Mouse (Mus musculus): Measurements from ENCODE around the gene Fbxl15. TPM values are rescaled to one million over a fixed set of nuclear protein-coding genes. Genes with fewer than 3 reads are reported as not detected.

Gene Fbxl15
- polyA plus RNA-seq, 1 experiment from 2014 or later = 9.9 TPM

DNA sequence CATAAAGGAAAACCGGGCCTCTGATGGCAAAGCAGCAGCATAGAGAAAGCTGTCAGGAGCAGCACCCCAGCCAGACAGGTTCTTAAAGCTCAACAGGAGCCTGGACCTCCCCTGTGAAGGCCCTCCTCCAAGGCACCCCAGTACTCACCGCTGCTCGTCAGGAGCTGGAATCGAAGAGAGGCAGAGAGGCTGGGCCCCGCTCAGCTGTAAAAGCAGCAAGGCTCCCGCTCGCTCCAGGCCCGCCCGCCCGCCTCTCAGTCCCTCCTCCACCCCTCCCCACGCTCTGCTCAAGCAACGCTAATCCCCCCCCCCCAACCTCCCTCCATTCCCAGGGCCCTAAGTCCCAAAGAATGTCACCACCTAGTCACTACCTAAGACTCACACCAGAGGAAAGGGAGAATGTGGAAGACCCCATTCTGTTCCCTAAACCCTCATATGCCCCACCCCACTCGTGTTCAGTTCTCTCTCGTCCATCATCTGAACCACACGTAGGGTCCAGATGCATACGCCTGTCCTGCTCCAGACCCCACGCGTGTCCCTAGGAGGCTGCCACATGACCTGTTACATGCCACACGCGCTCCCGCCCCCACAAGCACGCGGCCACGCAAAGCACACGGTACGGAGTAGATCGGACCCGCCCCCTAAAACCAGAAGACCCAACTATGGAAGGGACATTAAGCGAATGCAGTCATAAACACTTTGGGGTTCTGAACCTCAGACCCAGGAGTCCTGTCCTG, 1.8 kb upstream of the Fbxl15 start:
- Histone ChIP-seq H3K27ac (ENCODE audit: poor library complexity, severe bottlenecking) (no peak overlapping the region), H3K9me3 (replicated peaks) (no peaks in the 10 kb centered on the region), H3K4me2 (peak overlapping the region; percentile 99), H3K9ac (no peak overlapping the region), H3K36me3 (peaks cover 9% of the 10 kb centered on the region), H3K27me3 (replicated peaks) (peaks cover 65% of the 10 kb centered on the region), H3K4me3 (0 out of 2 replicates have a peak overlapping the region, but pooled peaks have one; percentile 28), H3K4me1 (replicated peaks) (peaks cover 22% of the 10 kb centered on the region)
- 5% methylated on average over 29 of the region's 29 CpGs for WGBS
- ATAC-seq (ENCODE audit: insufficient number of reproducible peaks, low FRiP score) = no peak

DNA sequence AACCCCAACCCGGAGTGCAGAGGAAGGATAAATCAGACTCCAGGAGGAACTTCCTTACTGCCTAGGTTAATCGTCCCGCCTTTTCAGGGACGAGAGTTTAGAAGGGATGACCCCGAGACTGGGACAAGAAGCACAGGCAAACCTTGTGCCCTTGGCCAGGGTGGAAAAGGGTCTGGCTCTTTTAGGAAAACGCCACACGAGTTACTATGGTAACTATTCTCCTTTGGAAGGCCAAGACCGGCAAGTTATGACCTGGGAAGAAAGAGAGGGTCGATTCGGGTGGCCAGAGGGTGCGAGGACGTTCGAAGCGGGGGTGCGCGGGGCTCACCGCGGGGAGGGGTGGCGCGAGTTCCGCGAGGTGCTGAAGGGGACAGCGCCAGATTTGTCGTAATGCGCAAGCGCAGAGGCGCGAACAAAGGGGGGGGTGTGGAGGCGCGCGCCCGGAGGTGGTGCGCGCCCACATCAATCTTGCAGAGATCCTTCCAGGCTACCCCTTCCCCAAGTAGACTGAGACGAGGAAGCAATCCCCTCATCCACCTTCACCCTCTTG, 1.2 kb upstream of the Fbxl15 start, which contains the start of gene Psd:
TSS of gene Psd (minus strand) at position 401 of the 550 bp plus-strand sequence.
- no peaks in the 10 kb centered on the region for H3K9me3 ChIP-seq (replicated peaks)
- peaks cover 22% of the 10 kb centered on the region for H3K4me1 ChIP-seq (replicated peaks)
- peaks cover 58% of the 10 kb centered on the region for H3K27me3 ChIP-seq (replicated peaks)
- H3K4me2 ChIP-seq = peak within 1 kb of the TSS; percentile 99
- peak within 1 kb of the TSS; percentile 70; the same call in 1 of the 2 replicates for H3K27ac ChIP-seq (ENCODE audit: poor library complexity, severe bottlenecking)
- H3K9ac ChIP-seq = peak within 1 kb of the TSS; percentile 84
- no peak for ATAC-seq (ENCODE audit: insufficient number of reproducible peaks, low FRiP score)
- H3K36me3 ChIP-seq = peaks cover 13% of the 10 kb centered on the region
- peak within 1 kb of the TSS; percentile 81 for H3K4me3 ChIP-seq
- under 1% methylated on average over 35 of the region's 35 CpGs for WGBS

DNA sequence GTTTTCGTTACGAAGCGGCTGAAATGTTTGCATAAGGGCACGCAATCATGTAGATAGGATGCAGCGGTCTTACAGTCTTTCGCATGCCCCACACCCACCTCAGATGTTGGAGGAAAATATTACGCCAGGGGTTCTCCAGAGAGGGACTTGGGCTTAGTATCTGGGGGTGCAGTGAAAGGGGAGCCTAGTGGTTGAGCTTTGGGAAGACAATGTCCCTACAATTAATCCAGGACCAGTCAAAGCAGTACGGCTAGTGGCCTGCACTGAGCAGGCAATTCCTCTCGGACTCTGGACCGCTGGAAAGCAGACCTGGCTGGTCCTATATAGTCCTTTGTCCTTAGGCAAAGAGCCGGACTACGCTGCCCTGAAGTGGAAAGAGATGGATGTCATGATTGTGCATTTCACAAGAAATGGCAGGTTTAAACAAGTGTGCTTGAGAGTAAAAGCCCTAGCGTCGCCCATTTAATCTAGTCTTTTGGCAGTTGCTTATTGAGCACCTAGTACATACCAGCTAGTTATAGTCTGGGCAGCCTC, 386 bp upstream of the Fbxl15 start:
- Histone ChIP-seq H3K36me3 (peaks cover 18% of the 10 kb centered on the region), H3K9ac (peak overlapping the region; percentile 84; the same call in 1 of the 2 replicates), H3K4me1 (replicated peaks) (peaks cover 22% of the 10 kb centered on the region), H3K4me2 (peak overlapping the region; percentile 99), H3K9me3 (replicated peaks) (no peaks in the 10 kb centered on the region), H3K27me3 (replicated peaks) (peaks cover 50% of the 10 kb centered on the region), H3K27ac (ENCODE audit: poor library complexity, severe bottlenecking) (no peak overlapping the region), H3K4me3 (peak overlapping the region; percentile 81)
- no peak for ATAC-seq (ENCODE audit: insufficient number of reproducible peaks, low FRiP score)
- WGBS = 27% methylated on average over 14 of the region's 14 CpGs

DNA sequence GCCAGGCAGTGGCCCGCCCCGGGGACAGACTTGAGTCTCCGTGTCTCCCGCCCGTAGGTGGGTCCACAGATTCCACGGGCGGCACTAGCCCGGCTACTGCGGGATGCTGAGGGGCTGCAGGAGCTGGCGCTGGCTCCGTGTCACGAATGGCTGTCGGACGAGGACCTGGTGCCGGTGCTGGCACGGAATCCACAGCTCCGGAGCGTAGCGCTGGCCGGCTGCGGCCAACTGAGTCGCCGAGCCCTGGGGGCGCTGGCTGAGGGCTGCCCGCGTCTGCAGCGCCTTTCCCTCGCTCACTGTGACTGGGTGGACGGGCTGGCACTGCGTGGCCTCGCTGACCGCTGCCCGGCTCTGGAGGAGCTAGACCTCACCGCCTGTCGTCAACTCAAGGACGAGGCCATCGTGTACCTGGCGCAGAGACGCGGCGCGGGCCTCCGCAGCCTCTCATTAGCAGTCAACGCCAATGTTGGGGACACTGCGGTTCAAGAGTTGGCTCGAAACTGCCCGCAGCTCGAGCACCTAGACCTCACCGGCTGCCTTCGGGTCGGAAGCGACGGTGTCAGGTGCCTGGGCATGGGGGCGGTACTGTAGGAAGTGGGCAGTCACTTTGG, 1.2 kb downstream of the Fbxl15 start:
- Histone ChIP-seq H3K9me3 (replicated peaks) (no peaks in the 10 kb centered on the region), H3K27ac (ENCODE audit: poor library complexity, severe bottlenecking) (no peak overlapping the region), H3K4me2 (peak overlapping the region; percentile 99), H3K36me3 (peaks cover 18% of the 10 kb centered on the region), H3K9ac (peak overlapping the region; percentile 84), H3K27me3 (replicated peaks) (peaks cover 35% of the 10 kb centered on the region), H3K4me3 (peak overlapping the region; percentile 81), H3K4me1 (replicated peaks) (peaks cover 22% of the 10 kb centered on the region)
- WGBS = 1% methylated on average over 54 of the region's 54 CpGs
- peak; percentile 10 for ATAC-seq (ENCODE audit: insufficient number of reproducible peaks, low FRiP score)

DNA sequence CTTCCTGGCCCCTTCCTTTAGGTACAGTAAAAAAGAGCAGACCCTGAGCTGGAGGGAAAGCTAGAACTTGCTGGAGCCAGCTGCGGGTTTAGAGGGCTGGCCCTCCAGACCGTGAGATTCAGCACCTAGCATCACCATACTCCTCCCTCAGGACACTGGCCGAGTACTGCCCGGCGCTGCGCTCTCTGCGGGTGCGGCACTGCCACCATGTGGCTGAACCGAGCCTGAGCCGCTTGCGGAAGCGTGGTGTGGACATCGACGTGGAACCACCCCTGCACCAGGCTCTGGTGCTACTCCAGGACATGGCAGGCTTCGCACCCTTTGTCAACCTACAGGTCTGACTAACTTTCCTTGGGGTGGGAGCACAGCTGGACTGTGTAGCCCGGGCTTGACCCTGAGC, 2.0 kb downstream of the Fbxl15 start:
- Histone ChIP-seq H3K27ac (ENCODE audit: poor library complexity, severe bottlenecking) (no peak overlapping the region), H3K4me3 (no peak overlapping the region), H3K36me3 (peaks cover 18% of the 10 kb centered on the region), H3K4me2 (peak overlapping the region; percentile 18; the same call in 1 of the 2 replicates), H3K9me3 (replicated peaks) (no peaks in the 10 kb centered on the region), H3K4me1 (replicated peaks) (peaks cover 22% of the 10 kb centered on the region), H3K9ac (no peak overlapping the region), H3K27me3 (replicated peaks) (peaks cover 27% of the 10 kb centered on the region)
- ATAC-seq (ENCODE audit: insufficient number of reproducible peaks, low FRiP score) = peak; percentile 19; the same call in 1 of the 2 replicates
- WGBS = 4% methylated on average over 16 of the region's 16 CpGs

DNA sequence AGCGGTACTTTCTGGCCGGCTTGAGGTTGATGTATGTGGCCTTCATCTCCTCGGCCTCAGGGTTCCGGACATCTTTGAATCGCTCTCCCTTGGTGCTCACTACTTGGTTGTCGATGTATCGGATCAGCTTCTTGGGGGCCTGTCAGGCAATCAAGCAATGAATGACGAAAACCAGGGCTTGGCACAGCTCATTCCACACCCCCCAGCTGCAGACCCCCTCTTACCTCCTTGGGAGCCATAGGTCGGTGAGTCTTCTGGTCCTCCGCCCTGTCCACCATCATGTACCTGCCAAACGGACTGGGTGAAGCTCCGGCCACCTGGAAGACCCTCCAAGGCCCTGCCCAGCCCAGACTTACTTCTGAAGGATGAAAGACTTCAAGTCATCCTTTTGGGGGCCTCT, 2.7 kb downstream of the Fbxl15 start:
- no peak overlapping the region for H3K27ac ChIP-seq (ENCODE audit: poor library complexity, severe bottlenecking)
- no peak overlapping the region for H3K4me3 ChIP-seq
- H3K36me3 ChIP-seq = peaks cover 18% of the 10 kb centered on the region
- H3K9ac ChIP-seq = no peak overlapping the region
- no peaks in the 10 kb centered on the region for H3K9me3 ChIP-seq (replicated peaks)
- no peak for ATAC-seq (ENCODE audit: insufficient number of reproducible peaks, low FRiP score)
- 85% methylated on average over 12 of the region's 12 CpGs for WGBS
- no peak overlapping the region for H3K4me2 ChIP-seq
- H3K4me1 ChIP-seq (replicated peaks) = peaks cover 22% of the 10 kb centered on the region
- H3K27me3 ChIP-seq (replicated peaks) = peaks cover 20% of the 10 kb centered on the region

DNA sequence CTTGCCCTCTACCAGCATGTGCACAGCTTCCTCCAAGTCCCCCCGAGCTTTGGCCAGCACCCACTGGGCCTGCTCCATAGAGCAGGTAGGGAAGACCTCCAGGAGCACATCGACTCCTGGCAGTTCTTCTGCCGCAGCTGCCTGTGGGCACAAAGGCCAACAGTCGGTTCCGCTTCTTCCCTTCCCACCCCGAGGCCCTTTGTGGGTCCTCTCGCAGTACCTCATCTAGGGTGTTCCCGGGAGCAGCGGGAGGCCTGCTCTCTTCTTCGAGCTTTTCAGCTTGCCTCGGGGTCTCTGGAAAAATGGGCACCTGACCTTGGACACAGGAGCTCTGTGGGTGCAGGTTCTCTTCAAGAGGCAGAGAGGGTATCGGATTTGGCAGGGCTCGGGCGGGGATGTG, 3.3 kb downstream of the Fbxl15 start:
- no peak for ATAC-seq (ENCODE audit: insufficient number of reproducible peaks, low FRiP score)
- WGBS = 89% methylated on average over 14 of the region's 14 CpGs
- H3K27me3 ChIP-seq (replicated peaks) = peaks cover 13% of the 10 kb centered on the region

DNA sequence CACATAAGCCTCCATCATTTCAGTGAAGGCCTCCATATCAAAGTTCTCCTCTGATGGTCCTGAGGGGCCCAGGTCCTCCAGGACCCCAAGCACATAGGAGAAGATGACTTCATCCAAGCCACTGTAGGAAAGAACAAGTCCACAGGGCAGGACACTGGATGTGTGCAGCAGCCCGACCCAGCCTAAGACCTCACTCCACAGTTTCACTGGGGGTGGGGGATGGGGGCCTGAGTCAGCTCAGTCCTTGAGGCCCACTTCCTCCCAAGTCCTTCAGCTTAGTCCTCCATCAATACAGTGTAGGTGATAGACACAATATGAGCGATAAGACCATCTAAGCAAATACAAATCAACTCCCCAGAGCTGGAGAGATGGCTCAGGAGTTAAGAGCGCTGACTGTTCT, 4.0 kb downstream of the Fbxl15 start:
- Histone ChIP-seq H3K4me2 (no peak overlapping the region), H3K27ac (ENCODE audit: poor library complexity, severe bottlenecking) (no peak overlapping the region), H3K4me1 (replicated peaks) (peaks cover 17% of the 10 kb centered on the region), H3K27me3 (replicated peaks) (peaks cover 7% of the 10 kb centered on the region), H3K9ac (no peak overlapping the region), H3K9me3 (replicated peaks) (no peaks in the 10 kb centered on the region), H3K36me3 (peaks cover 18% of the 10 kb centered on the region), H3K4me3 (no peak overlapping the region)
- no peak for ATAC-seq (ENCODE audit: insufficient number of reproducible peaks, low FRiP score)
- 86% methylated on average over 3 of the region's 3 CpGs for WGBS

More for the DNA sequence above, 3.3 kb downstream of the Fbxl15 start:
- Histone ChIP-seq H3K9ac (no peak overlapping the region), H3K4me1 (replicated peaks) (peaks cover 22% of the 10 kb centered on the region), H3K9me3 (replicated peaks) (no peaks in the 10 kb centered on the region), H3K27ac (ENCODE audit: poor library complexity, severe bottlenecking) (no peak overlapping the region), H3K4me3 (no peak overlapping the region), H3K36me3 (peaks cover 18% of the 10 kb centered on the region), H3K4me2 (no peak overlapping the region)

DNA sequence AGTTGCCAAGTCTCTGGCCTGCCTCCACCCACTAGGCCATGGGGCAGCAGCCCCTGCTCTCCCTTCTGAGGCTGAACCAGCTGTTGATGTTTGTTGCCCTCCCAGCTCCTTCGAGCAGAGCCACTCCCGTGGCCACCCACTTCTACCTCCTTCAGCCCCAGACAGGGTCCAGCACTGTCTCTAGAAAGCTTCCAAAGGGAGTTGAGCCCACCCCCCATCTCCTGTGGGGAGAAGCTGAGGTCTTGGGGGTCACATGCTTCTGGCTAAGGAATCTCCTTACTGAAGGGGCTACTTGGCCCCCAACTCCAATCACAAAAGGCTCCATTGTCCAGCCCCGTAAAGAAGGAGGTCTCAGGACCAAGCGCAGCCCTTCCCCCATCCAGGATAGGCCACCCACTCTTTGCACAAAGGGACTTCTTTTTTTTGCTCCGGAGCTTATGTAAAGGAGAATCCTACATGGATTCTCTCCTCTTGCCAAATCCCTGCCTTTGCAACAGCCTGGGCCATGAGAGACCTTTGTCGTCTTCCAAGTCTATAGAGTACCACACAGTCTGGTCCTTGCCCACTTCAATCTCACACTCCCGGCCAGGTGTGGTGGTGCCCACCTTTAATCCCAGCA, 4.8 kb downstream of the Fbxl15 start:
- Histone ChIP-seq H3K9me3 (replicated peaks) (no peaks in the 10 kb centered on the region), H3K27ac (ENCODE audit: poor library complexity, severe bottlenecking) (no peak overlapping the region), H3K4me2 (no peak overlapping the region), H3K4me1 (replicated peaks) (peaks cover 13% of the 10 kb centered on the region), H3K36me3 (peaks cover 18% of the 10 kb centered on the region), H3K27me3 (replicated peaks) (no peaks in the 10 kb centered on the region), H3K4me3 (no peak overlapping the region), H3K9ac (no peak overlapping the region)
- ATAC-seq (ENCODE audit: insufficient number of reproducible peaks, low FRiP score) = no peak
- WGBS = 73% methylated on average over 7 of the region's 7 CpGs

DNA sequence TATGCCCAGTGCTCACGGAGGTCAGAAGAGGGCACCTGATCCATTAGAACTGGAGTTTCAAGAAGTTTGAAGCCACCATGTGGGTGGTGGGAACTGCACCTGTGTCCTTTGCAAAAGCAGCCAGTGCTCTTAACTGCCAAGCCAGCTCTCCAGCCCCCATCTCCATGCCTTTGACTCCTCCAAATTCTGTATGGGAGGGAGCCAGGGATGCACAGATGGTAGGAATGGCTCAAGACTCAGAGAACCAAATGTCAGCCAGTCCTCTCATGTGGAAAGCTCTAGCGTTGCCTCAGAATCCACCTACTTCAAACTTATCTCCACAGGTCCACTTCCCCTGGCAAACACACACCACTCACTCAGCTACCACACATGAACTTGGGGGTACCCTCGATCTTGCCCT, 5.9 kb downstream of the Fbxl15 start:
- Histone ChIP-seq H3K4me2 (no peak overlapping the region), H3K9ac (no peak overlapping the region), H3K36me3 (peaks cover 18% of the 10 kb centered on the region), H3K4me1 (replicated peaks) (peaks cover 13% of the 10 kb centered on the region), H3K27ac (ENCODE audit: poor library complexity, severe bottlenecking) (no peak overlapping the region), H3K27me3 (replicated peaks) (no peaks in the 10 kb centered on the region), H3K4me3 (no peak overlapping the region), H3K9me3 (replicated peaks) (no peaks in the 10 kb centered on the region)
- no peak for ATAC-seq (ENCODE audit: insufficient number of reproducible peaks, low FRiP score)
- WGBS = 85% methylated on average over 3 of the region's 3 CpGs
